Mouse (Mus musculus): ENCODE data around the gene Psme1.

The Psme1 gene

DNA sequence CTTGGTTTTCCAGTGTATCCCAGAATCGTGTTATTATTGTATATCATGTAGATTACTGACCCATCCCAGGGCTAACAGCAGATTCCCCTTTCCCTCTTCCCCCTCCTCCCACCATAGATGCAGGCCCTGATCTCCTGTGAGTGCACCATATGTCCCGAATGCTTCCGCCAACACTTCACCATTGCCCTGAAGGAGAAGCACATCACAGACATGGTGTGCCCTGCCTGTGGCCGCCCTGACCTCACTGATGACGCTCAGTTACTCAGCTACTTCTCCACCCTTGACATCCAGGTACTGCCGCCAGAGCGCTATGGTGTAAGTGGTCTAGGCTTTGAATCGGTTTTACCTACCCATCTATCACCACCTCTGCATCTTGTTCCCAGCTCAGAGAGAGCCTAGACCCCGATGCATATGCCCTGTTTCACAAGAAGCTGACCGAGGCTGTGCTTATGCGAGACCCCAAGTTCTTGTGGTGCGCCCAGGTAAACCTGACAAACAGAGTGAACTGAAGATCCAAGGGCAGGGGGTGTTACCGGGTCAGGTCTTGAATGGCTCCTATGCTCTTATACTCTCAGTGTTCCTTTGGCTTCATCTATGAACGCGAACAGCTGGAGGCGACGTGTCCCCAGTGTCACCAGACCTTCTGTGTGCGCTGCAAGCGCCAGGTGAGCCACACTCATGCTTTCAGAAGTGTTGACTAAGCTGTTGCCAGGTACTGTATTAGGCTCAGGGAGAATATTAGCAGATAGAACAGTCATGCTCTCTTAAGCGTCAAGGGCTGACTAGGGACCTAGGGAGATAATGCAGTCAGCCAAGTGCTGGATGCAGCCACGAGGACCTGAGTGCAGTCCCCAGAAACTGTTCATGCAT, 20.8 kb downstream of the Psme1 start:
- no peak for DNase-seq (ENCODE audit: low read depth, low spot score)

DNA sequence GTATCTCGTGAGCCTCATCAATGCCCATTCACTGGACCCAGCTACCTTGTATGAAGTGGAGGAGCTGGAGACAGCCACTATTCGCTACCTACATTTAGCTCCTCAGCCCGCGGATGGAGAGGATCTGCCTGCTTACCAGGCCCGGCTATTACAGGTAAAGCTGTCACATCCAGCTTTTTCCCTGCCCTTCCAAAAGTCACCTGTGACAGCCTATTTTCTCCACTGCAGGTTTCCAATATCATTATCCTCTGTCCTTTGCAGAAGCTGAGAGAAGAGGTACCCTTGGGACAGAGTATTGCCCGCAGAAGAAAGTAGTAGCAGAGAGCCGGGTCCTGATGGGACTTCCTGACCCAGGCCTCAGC, 25.3 kb downstream of the Psme1 start, which contains the start of gene Irf9:
TSS of gene Irf9 (plus strand) at position 301 of the 362 bp plus-strand sequence.
- no peak for DNase-seq (ENCODE audit: low read depth, low spot score)

DNA sequence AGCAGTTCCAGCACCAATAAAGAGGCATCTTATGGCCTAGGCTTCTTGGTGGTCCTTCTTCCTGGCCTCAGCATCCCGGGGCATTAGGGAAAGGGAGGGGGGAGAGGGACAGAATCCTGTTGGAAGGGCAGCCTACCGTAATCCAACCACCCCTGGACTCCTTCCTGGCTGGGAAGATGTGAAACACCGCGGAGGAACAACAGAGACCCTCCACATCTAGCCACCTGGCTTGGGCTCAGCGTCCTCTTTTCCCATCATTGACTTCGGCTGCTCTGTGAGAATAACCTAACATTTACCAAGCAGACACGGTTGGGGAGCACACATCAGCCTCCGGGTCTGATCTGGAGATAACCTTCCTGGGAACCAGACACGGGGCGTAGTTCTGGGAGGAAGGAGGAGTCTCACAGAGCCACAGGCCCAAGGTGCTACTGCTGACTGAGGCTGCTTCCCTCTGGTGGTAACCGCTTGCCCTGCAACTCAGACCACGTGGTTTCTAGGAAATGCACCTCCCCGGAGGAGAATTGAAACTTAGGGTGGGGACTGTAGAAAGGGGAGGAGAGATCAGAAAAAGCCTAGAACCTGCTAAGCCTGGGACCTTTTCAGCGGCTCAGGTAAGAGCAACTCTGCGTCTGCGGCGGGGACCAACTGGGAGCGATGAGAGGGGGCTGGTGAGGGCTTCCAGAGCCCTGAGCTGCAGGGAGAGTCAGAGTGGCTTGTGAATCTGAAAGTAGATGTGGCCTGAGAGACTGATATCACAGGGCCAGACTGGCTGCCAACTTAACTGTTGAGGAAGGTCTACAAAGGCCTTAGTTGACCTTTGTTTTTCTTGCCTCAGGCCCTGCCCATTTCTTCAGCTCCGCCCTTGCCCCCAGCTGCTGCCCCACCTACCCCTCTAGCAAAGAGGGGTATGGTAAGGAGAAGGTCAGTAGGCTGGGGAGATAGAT, 26.0 kb downstream of the Psme1 start:
- DNase-seq (ENCODE audit: low read depth, low spot score) = peak; percentile 88

DNA sequence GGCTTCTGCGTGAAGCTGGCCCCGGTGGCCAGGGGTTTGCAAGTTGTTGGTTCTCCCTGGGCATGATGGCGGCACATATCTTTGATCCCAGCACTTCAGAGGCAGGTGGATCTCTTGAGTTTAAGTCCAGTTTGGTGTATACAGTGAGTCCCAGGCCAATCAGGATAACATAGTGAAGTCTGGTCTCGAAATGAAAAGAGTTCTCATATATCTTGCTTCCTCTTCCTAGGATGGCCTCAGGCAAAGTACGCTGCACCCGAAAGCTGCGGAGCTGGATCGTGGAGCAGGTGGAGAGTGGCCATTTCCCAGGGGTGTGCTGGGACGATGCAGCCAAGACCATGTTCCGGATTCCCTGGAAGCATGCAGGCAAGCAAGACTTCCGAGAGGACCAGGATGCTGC, 26.9 kb downstream of the Psme1 start:
- no peak for DNase-seq (ENCODE audit: low read depth, low spot score)

DNA sequence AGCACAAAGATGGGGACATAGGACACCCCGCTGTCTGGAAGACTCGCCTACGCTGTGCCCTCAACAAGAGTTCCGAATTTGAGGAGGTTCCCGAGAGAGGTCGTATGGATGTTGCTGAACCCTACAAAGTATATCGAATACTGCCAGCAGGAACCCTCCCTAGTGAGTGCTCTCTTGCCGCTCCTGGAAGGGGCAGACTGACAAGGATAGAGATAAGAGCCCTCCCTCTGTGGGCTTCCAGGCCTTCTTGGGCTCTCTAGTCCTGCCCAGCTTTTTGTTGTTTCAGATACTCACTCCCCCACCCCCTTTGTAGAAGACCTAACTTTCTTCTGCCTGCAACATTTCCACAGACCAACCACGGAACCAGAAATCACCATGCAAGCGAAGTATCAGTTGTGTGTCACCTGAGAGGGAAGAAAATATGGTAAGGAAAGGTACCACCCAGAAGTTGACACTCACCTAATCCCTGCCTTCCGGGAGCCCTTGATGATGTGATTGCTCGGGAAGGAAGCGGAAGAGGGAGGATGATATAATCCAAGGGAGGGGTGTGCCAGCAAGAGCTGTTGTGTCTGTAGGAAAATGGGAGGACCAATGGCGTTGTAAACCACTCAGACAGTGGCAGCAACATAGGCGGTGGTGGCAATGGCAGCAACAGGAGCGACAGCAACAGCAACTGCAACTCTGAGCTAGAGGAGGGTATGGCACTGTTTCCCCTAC, 28.0 kb downstream of the Psme1 start:
- DNase-seq (ENCODE audit: low read depth, low spot score) = no peak

DNA sequence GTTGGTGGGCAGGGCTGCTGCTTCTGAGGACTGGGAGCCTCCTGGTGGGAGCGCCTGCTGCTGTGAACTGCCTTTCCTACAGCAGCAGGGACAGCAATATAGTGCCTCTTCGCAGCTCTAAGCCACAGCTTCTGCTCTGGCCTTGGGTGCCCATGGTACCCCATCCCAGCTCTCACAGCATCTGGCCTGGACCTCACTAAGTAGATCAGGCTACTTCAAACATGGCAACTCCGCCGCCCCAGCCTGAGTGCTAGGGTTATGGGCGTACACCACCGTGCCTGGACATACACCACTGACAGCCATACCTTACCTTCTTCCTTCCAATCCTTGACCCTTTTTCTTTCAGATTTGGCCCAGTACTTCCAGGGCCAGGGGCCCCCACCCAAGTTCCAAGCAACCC, 30.4 kb downstream of the Psme1 start:
- DNase-seq (ENCODE audit: low read depth, low spot score) = no peak

DNA sequence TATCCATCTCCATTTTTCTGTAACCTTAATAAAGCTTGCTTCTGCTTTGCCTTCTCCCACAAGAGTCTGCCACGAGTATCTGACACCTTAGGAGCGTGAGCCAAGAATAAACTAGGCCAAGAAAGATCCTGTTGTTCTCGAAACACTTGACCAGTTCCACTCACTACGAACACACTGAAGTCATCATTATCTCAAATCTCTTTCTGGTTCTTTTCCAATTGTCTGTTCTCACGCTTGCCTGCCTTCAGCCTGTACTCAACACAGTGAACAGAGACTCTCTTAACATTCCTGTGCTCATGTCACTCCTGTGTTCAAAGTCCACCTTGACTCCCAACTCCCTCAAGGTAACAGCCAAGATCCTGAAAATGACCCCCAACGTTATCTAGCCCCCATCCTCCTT, 35.4 kb downstream of the Psme1 start:
- no peak for DNase-seq (ENCODE audit: low read depth, low spot score)

DNA sequence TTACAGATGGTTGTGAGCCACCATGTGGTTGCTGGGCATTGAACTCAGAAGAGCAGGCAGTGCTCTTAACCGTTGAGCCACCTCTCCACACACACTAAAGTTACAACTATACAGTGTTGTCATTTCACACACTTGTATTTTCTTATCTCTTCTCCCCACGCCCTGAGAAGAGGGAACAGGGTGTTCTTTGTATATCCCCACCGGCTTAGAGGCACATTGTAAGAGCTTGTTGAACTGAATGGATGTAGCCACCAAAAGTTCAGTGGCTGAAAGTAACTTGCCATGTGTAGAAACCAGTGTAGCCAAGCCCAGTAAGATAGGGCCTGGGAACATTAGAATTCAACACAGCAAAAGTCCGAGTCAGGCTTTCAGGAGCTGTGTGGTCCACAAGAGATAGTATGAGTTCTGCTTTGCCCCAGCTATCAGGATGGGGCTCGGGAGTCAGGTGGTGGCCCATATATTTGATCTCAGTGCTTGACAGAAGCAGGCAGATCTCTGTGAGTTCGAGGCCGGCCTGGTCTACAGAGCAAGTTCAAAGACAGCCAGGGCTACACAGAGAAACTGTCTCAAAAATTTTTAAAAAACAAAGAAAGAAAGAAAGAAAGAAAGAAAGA, 36.7 kb downstream of the Psme1 start:
- no peak for DNase-seq (ENCODE audit: low read depth, low spot score)

DNA sequence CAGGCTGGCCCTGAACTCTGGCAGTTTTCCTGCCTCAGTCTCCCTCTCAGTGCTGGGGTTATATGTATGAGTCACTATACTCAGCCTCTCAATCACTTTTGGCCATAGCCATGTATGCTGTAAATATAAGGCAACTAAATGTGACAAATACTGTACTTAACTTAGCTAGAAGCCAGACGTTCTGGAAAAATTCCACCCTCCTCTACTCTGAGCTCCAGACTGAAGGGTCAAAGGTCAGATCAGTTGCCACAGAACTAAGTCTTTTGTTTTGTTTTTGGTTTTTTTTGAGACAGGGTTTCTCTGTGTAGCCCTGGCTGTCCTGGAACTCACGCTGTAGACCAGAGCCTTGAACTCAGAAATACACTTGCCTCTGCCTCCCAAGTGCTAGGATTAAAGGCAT, 38.0 kb downstream of the Psme1 start:
- DNase-seq (ENCODE audit: low read depth, low spot score) = no peak

DNA sequence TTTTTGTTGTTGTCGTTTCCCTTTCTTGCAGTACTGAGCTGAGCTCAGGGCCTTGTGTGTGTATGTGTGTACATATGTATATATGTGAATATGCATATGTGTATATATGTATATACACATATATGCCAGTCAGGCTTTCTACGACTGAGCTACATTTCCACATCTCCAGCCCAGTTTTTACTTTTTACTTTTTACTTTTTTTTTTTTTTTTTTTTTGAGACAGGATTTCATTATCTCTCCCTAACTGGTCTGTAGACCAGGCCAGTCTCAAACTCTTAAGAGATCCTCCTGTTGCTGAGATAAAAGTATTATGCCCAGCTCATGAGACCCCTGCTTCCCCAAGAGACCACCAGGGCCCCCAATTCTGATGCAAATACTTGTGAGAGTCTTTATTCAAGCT, 38.9 kb downstream of the Psme1 start:
- no peak for DNase-seq (ENCODE audit: low read depth, low spot score)

DNA sequence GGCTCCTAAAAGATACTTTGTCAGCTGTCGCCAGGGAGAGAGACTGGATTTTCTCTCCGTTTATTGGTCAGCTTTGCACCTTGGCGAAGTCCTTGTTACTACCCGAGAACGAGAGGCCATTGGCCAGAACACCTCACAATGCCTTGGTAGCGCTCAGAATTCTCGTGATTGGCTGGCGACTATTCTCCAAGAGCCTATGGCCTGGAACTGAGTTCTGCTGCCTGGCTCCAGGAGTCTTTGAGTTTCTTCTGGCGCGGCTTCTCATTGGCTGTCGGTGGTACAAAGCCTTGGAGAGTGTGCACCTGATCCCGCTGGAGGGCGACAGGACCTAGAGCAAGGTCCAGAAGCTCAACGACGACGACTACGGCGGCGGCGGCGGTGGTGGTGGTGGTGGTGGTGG, 39.9 kb downstream of the Psme1 start, which contains the start of gene Rec8:
TSS of gene Rec8 (plus strand) at position 216 of the 400 bp plus-strand sequence.
- DNase-seq (ENCODE audit: low read depth, low spot score) = peak; percentile 12

DNA sequence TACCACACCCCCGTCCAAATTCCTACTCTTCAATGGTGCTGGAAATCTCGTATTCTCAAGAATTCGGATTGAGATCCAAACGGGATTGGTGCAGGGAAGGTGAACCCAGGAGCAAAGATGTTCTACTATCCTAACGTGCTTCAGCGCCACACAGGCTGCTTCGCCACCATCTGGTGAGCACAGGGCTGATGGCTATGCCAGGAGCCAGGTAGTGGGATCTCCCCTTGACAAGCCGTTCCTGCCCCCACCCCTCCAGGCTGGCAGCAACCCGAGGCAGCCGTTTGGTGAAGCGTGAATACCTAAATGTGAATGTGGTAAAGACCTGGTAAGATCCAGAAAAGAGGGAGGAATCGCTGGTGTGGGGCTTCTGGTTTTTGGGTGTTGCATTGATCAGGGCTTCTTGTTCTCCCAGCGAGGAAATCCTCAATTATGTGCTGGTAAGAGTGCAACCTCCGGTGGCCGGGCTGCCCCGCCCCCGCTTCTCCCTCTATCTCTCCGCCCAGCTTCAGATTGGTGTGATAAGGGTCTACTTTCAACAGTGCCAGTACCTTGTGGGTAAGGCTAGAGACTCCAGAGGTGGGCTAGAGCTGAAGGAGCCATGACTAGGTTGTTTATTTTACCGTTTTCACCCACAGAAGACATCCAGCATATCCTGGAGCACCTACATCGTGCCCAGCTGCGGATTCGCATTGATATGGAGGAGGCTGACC, 40.7 kb downstream of the Psme1 start:
- no peak for DNase-seq (ENCODE audit: low read depth, low spot score)

DNA sequence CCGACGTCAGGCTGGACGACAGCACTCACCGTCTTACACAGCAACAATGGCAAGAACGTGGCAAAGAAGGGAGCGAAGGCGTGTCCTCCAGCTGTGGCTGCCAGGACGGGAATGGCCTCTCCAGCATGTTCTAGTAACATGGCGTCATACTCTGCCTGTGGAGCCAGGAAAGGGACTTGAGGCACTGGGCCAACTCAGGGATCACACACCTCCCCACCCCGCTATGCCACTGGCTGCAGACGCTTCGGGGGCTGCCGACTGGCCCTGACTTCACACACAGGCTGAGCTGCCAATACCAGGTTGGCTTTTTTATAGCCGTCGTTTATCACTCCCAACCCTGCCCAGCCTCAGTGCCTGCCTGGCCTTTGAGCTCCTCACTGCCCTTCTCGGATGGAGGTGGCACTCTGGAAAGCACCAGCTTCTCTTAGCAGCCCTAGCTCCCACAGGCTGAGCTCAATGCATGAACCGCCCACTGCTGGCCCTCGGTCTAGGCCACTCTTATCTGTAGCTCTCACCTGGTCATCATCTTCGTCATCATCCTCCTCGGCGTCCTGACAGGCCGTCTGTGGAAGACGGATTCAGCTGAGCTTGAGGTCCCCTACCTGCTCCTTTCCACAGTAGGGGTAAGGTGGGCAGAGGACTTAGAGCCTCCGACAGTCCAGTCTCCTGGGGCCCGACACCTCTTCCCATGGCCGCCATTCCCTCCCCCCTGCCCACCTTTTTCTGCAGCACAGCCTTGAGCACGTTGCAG, 50.3 kb downstream of the Psme1 start:
- DNase-seq (ENCODE audit: low read depth, low spot score) = no peak

DNA sequence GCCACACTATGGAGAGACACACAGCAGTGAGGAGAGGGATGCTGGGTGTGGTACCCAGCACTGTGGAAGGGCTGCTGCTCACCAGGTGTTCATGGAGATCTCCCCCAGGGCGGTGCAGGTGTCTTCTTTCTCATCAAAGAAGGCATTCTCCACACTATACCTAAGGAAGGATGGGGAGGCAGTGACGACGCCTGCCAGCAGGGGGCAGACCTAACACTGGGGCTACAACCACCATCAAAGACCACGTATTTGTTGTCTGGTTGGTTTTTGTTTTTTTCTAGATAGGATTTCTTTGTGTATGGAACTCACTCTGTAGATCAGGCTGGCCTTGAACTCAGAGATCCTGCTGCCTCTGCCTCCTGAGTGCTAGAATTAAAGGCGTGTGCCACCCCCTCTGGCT, 51.4 kb downstream of the Psme1 start:
- no peak for DNase-seq (ENCODE audit: low read depth, low spot score)
